Mouse (Mus musculus) midbrain, embryonic 12.5 days (tissue): ENCODE data around the gene Lsm14b. TPM values are rescaled to one million over a fixed set of nuclear protein-coding genes. Genes with fewer than 3 reads are reported as not detected.
A peak's percentile ranks its signal among the peaks of the same experiment; 100 is the strongest.

Source experiments
- ATAC-seq: fragments of 200-750 bp; cut with Nextera tagmentation; 2 replicates; pipeline ENCODE4 v1.8.0; 2017; ENCODE audit warnings: low read depth, moderate TSS enrichment, moderate library complexity; ENCODE audit not compliant: low FRiP score
- H3K27ac ChIP-seq: fragments of 300-500 bp; sonication (generic); replicated peaks from 2 replicates; pipeline ENCODE4 v1.5.1; 2016; ENCODE audit warnings: mild to moderate bottlenecking
- H3K27me3 ChIP-seq: fragments of 300-500 bp; sonication (generic); 2 replicates; pipeline ENCODE4 v1.6.1; 2016; ENCODE audit warnings: mild to moderate bottlenecking
- H3K36me3 ChIP-seq: fragments of 300-500 bp; sonication (generic); 2 replicates; pipeline ENCODE4 v1.6.1; 2016
- H3K4me1 ChIP-seq: fragments of 300-500 bp; sonication (generic); 2 replicates; pipeline ENCODE4 v1.6.1; 2016
- H3K4me2 ChIP-seq: fragments of 300-500 bp; sonication (generic); replicated peaks from 2 replicates; pipeline ENCODE4 v1.6.1; 2016; ENCODE audit warnings: mild to moderate bottlenecking, moderate library complexity
- H3K4me3 ChIP-seq: fragments of 300-500 bp; sonication (generic); 2 replicates; pipeline ENCODE4 v1.5.1; 2016; ENCODE audit warnings: mild to moderate bottlenecking
- H3K9ac ChIP-seq: fragments of 300-500 bp; sonication (generic); replicated peaks from 2 replicates; pipeline ENCODE4 v1.6.1; 2016; ENCODE audit warnings: mild to moderate bottlenecking, moderate library complexity
- H3K9me3 ChIP-seq: fragments of 300-500 bp; sonication (generic); 2 replicates; pipeline ENCODE4 v1.6.1; 2016; ENCODE audit warnings: mild to moderate bottlenecking
- WGBS: fragments of 180-500 bp; shearing (Covaris S2); methylation state at CpG from one replicate; pipeline ENCODE4 v1.1.7; 2016; 5-methylcytosine and 5-hydroxymethylcytosine counted together
- polyA plus RNA-seq: library from polyadenylated mRNA; unstranded; fragments of >200 nt; fragmentation: Nextera tagmentation; extraction: Ambion mirVana; gene quantifications from 2 replicates; pipeline ENCODE4 v1.2.1, GENCODE M21; 2016

The Lsm14b gene
- polyA plus RNA-seq = 16.9 and 19.5 TPM in 2 replicates

DNA sequence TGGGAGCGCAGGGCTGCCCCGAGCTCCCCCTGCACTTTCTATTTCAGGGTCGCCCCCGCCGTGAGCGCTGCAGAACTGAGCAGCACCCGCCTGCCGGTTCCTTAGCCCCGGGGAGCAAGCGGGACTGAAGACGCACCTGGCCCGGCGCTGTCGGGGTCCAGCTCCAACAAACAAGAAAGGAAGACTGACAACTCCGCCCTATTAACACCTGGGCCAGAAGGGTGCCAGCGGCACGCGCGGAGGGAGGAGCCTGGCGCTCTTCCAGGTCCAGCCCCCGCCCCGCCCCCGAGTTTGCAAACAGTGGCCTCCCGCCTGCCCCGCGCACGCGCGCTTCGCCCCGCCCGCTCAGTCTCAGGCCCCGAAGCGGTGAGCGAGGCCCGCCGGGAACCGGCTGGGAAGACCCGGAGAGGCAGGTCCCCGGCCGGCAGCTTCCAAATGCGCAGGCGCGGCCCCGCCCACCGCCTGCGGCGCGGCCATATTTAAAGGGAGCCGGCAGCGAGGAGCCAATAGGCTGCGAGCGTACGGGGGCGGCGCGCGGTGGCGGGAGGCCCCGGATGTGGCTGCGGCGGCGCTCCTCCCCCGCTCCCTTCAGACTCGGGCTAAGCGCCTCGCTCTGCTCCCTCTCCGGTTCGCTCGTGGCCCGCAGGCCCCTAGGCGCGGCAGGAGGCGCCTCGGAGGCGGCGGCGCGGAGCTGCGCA is at the start of gene Lsm14b:
Gene Lsm14b (plus strand): TSS at position 587 of the 698 bp plus-strand sequence.
- peaks cover 31% of the 10 kb centered on the region for H3K27me3 ChIP-seq
- peak within 1 kb of the TSS; percentile 99 for H3K9ac ChIP-seq
- peaks cover 38% of the 10 kb centered on the region for H3K4me1 ChIP-seq
- H3K27ac ChIP-seq = peak within 1 kb of the TSS; percentile 95
- ATAC-seq = peak; percentile 97
- no peaks in the 10 kb centered on the region for H3K9me3 ChIP-seq
- under 1% methylated on average over 60 of the region's 80 CpGs for WGBS
- H3K36me3 ChIP-seq = peaks cover 29% of the 10 kb centered on the region
- H3K4me3 ChIP-seq = peak within 1 kb of the TSS; percentile 98
- peak within 1 kb of the TSS; percentile 95 for H3K4me2 ChIP-seq

DNA sequence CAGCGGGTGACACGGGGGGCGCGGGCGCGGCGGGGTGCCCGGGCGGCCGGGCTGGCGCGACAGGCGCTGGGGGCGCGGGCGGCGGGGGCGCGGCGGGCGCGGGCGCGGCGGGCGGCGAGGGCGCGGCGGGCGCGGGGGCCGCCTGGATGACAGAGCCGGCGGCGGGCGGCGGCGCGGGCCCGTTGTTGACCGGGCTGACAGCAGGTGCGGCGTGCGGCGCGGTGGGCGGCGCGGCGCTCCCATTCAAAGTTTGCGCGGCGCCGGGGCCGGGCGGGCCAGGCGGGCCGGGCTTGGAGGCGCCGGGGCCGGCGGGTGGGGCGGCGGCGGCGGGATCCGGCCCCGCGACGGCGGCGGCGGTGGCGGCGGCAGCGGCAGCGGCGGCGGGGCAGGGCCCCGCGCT is 48.9 kb upstream of the Lsm14b start:
- Histone ChIP-seq H3K4me3 (peak overlapping the region; percentile 89), H3K36me3 (no peaks in the 10 kb centered on the region), H3K9ac (peak overlapping the region; percentile 86), H3K27ac (peak overlapping the region; percentile 95; the same call in 1 of the 2 replicates), H3K4me1 (peaks cover 50% of the 10 kb centered on the region), H3K27me3 (no peaks in the 10 kb centered on the region), H3K9me3 (no peaks in the 10 kb centered on the region), H3K4me2 (peak overlapping the region; percentile 100)
- WGBS = 0% methylated on average over 48 of the region's 82 CpGs
- no peak for ATAC-seq

DNA sequence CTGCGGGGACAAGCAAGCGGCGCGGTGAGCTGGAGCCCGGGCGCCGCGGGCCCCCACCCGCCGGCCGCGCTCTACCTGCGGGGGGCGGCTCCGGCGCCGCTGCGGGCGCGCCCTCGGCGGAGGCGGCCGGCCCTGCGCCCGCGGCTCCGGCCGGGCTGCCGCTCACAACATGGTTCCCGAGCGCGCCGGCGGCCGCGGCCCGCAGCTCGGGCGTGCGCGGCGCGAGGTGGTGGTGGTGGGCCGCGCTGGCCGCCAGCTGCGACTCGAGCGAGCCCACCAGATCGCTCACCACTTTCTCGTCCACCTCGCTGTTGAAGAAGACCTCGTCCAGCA is 48.5 kb upstream of the Lsm14b start:
- Histone ChIP-seq H3K9me3 (no peaks in the 10 kb centered on the region), H3K4me3 (peak overlapping the region; percentile 89), H3K27me3 (no peaks in the 10 kb centered on the region), H3K4me1 (peaks cover 46% of the 10 kb centered on the region), H3K4me2 (peak overlapping the region; percentile 58), H3K36me3 (no peaks in the 10 kb centered on the region), H3K27ac (peak overlapping the region; percentile 95), H3K9ac (peak overlapping the region; percentile 86)
- ATAC-seq = peak; percentile 66; the same call in 1 of the 2 replicates
- WGBS = 0% methylated on average over 40 of the region's 54 CpGs

DNA sequence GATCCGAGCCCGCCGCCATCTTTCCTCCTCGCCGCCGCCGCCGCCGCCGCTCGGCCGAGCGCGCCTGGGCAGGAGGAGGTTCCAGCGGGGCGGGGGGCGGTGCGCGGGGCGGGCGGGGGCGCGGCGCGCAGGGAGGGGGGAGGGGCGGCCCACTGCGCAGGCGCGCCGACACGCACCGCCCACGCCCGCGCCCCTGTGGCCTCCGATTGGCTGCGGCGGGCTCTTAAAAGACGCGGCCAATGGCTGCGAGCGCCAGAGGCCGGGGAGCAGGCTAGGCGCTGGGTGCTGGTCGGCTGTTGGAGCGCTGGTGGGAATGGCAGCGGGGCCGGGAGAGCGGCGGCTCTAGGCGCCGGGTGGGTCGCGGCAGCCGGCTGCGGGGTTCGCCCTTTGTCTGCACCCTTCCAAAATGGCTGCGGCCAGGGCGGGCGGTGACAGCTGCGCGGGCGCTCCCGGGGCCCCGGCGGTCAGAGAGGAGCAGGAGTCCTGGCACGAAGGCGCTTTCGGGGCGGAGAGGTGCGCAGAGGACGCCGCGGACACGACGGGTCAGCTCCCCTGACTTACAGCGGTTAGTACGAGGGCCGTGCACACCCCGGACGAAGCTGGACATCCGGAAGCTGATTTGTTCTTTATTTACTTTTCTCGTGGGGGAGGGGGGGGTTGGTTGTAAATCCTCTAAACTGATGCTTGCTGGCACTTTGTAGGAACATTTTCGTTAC is 48.0 kb upstream of the Lsm14b start, which contains the start of gene Taf4:
Gene Taf4 (minus strand): TSS at position 19 of the 716 bp plus-strand sequence.
- no peaks in the 10 kb centered on the region for H3K9me3 ChIP-seq
- peak; percentile 94 for ATAC-seq
- H3K27ac ChIP-seq = peak within 1 kb of the TSS; percentile 95
- H3K4me2 ChIP-seq = peak within 1 kb of the TSS; percentile 100
- H3K4me1 ChIP-seq = peaks cover 40% of the 10 kb centered on the region
- WGBS = under 1% methylated on average over 67 of the region's 84 CpGs
- no peaks in the 10 kb centered on the region for H3K36me3 ChIP-seq
- H3K9ac ChIP-seq = peak within 1 kb of the TSS; percentile 86
- no peaks in the 10 kb centered on the region for H3K27me3 ChIP-seq
- H3K4me3 ChIP-seq = peak within 1 kb of the TSS; percentile 89

DNA sequence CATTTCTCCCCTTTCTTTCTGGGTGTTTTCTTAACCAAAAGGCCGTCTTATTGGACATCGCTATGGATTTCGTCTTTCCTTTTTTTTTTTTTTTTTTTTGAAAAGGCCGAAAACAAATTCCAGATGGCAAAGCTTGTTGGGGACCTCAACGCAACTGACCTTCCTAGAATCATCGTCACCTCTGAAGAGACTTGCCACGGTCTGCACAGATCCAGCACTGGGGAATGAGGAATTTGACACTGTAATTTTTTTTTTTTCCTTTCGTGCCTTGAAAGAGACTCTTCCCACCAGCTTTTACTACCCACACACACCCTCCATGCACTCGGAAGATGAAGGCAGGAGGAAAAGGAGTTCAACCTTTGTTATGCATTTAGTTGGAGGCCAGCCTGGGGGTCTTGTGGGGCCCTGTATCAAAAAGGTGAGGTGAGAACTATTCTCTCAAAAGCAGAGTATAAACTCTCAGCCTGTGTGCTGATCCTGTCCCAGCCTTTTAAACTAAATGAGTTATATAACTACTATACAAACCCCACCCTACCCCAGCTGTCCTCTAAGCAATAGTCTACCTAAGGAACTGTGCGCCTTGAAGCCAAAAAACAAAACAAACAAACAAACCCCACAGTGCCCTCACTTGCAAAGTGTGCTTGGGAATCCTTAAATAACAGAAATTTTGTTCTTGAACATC is 47.3 kb upstream of the Lsm14b start:
- Histone ChIP-seq H3K4me2 (peak overlapping the region; percentile 58), H3K4me1 (peaks cover 38% of the 10 kb centered on the region), H3K27ac (peak overlapping the region; percentile 95; the same call in 1 of the 2 replicates), H3K9ac (peak overlapping the region; percentile 86), H3K4me3 (peak overlapping the region; percentile 89), H3K9me3 (no peaks in the 10 kb centered on the region), H3K27me3 (no peaks in the 10 kb centered on the region), H3K36me3 (no peaks in the 10 kb centered on the region)
- ATAC-seq = no peak
- WGBS = 10% methylated on average over 10 of the region's 10 CpGs

DNA sequence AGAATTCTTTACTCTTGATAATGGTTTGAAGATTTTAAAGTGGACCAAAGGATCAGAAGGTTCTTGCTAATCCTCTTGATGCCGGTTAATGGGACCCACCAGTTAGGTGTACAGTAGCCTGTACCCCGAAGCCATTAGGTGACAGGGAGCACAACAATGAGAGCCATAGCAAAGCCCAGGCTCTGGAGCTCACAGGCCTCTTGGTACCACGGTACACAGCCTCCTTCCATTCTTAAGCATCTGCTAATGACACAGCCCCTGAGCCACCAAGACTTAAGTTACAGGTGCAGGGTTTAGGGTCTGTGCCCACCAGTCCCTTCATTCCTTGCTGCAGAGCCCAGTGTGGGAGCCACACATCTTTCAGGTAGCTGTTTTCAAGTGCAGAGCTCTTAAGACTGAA is 46.5 kb upstream of the Lsm14b start:
- Histone ChIP-seq H3K4me2 (peak overlapping the region; percentile 58; the same call in 1 of the 2 replicates), H3K4me3 (no peak overlapping the region)
- WGBS = 79% methylated on average over 3 of the region's 3 CpGs

DNA sequence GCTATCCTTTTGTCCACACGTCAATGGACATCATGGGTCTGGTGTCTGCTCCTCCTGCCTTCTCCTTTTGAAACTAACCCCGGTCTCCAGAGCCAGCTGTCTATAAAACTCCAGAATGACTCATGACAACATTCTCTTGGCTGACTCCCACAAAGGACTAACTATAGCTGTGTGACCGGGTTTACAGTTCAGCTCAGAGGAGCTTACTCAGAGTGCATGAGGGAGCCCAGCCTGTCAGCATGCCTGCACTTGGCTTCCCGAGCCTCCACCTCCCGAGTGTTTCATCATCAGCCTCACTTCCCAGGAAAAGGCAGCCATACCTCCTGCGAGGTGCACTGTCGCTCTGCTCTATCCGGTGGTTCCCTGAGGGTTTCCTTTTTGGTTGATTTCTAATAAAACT is 45.0 kb upstream of the Lsm14b start:
- ATAC-seq = no peak
- WGBS = 81% methylated on average over 8 of the region's 8 CpGs
- H3K27ac ChIP-seq = no peak overlapping the region

More for the DNA sequence above, 46.5 kb upstream of the Lsm14b start:
- Histone ChIP-seq H3K36me3 (no peaks in the 10 kb centered on the region), H3K9me3 (no peaks in the 10 kb centered on the region), H3K9ac (no peak overlapping the region), H3K4me1 (peaks cover 32% of the 10 kb centered on the region), H3K27ac (no peak overlapping the region), H3K27me3 (no peaks in the 10 kb centered on the region)
- ATAC-seq = no peak

DNA sequence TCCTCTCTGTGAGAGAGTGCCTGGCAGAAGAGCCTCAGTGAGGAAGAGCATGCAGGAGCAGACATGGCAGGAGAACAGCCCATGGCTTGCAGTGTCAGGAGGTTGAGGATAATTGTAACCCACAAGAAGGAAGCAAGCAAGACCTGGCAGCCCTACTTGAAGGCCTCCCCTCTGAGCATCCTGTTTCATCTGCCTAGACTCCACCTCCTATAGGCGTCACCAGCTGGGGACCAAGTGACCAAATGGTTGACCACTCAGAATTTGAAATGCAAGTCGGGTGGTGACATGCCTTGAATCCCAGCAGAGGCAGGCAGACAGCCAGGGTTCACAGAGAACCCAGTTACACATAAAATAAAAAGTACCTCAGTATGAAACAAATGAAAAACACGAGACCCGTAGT is 44.2 kb upstream of the Lsm14b start:
- H3K36me3 ChIP-seq = no peaks in the 10 kb centered on the region
- WGBS = 58% methylated on average over 4 of the region's 4 CpGs
- peaks cover 11% of the 10 kb centered on the region for H3K4me1 ChIP-seq
- H3K4me2 ChIP-seq = no peak overlapping the region
- no peaks in the 10 kb centered on the region; the same call in 1 of the 2 replicates for H3K27me3 ChIP-seq
- no peak overlapping the region for H3K4me3 ChIP-seq
- ATAC-seq = no peak
- no peak overlapping the region for H3K27ac ChIP-seq
- no peaks in the 10 kb centered on the region for H3K9me3 ChIP-seq
- H3K9ac ChIP-seq = no peak overlapping the region

More for the DNA sequence above, 45.0 kb upstream of the Lsm14b start:
- H3K9ac ChIP-seq = no peak overlapping the region
- H3K4me1 ChIP-seq = peaks cover 16% of the 10 kb centered on the region
- no peak overlapping the region for H3K4me2 ChIP-seq
- H3K36me3 ChIP-seq = no peaks in the 10 kb centered on the region
- H3K27me3 ChIP-seq = no peaks in the 10 kb centered on the region; the same call in 1 of the 2 replicates
- H3K9me3 ChIP-seq = no peaks in the 10 kb centered on the region
- H3K4me3 ChIP-seq = no peak overlapping the region

DNA sequence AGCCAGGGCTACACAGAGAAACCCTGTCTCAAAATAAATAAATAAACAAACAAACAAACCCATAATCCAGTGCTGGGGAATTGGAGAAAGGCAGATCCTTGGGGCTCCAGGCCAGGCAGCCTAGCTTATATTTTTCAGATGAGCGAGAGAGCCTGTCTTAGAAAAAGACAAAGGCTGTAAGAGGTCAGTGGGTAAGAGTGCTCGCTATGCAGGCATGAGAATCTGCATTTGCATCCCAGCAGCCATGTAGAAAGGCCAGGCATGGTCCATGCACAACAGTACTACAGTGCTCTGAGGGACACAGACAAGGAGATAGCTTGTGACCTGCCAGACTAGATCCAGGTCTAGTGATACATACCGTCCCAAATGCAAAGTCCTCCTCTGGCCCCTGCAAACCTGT is 42.1 kb upstream of the Lsm14b start:
- Histone ChIP-seq H3K27me3 (no peaks in the 10 kb centered on the region; the same call in 1 of the 2 replicates), H3K36me3 (no peaks in the 10 kb centered on the region), H3K9me3 (no peaks in the 10 kb centered on the region), H3K4me2 (no peak overlapping the region), H3K9ac (no peak overlapping the region), H3K27ac (no peak overlapping the region), H3K4me3 (no peak overlapping the region), H3K4me1 (peaks cover 8% of the 10 kb centered on the region)
- ATAC-seq = no peak
- 72% methylated on average over 3 of the region's 3 CpGs for WGBS

DNA sequence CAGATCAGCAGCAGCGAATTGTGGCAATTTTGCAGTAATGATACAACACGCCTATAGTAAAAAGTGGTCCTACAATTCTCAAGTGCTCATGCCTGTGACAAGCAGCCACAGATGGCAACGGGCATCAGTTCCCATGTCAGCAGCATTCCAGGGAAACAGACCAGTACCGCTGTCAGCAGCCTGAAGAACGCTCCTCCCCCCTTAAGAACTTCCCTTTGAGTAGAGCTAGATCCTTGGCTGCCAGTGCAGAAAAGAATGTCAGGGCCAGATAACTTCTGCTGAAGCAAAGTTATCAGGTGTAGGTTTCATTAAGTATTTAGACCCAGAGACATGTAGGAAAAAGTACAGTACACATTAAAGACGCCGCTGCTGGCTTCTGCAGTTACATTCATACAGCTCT is 40.0 kb upstream of the Lsm14b start:
- Histone ChIP-seq H3K4me3 (no peak overlapping the region), H3K36me3 (no peaks in the 10 kb centered on the region), H3K27ac (no peak overlapping the region), H3K27me3 (no peaks in the 10 kb centered on the region; the same call in 1 of the 2 replicates), H3K4me2 (no peak overlapping the region), H3K4me1 (no peaks in the 10 kb centered on the region), H3K9ac (no peak overlapping the region), H3K9me3 (no peaks in the 10 kb centered on the region)
- no peak for ATAC-seq
- 48% methylated on average over 7 of the region's 7 CpGs for WGBS

DNA sequence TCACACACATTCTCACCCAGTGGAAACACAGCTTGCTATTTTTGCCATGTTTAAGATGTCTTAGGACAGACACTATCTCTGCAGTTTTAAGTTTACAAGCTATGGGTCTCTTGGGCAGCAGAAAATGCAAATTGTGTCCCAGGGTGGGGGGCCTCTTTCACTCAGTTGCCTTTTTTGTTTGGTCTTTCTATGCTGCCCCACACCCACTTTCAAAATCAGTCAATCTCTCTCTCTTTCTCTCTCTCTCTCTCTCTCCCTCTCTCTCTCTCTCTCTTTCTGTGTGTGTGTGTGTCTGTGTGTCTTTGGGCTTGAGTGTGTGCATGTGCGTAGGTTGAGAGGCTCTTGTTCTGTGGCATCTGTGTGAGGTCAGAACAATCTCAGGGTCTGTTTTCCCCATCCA is 39.1 kb upstream of the Lsm14b start:
- 74% methylated on average over 1 of the region's 1 CpGs for WGBS
- no peaks in the 10 kb centered on the region; the same call in 1 of the 2 replicates for H3K27me3 ChIP-seq
- no peak overlapping the region for H3K4me3 ChIP-seq
- no peak overlapping the region for H3K27ac ChIP-seq
- no peaks in the 10 kb centered on the region for H3K4me1 ChIP-seq
- no peaks in the 10 kb centered on the region for H3K36me3 ChIP-seq
- H3K9ac ChIP-seq = no peak overlapping the region
- no peak for ATAC-seq
- H3K4me2 ChIP-seq = no peak overlapping the region
- no peaks in the 10 kb centered on the region for H3K9me3 ChIP-seq
